Mouse (Mus musculus) liver, embryonic 12.5 days (tissue): ENCODE results near the gene Gm156. TPM values are rescaled to one million over a fixed set of nuclear protein-coding genes. Genes with fewer than 3 reads are reported as not detected.

ENCODE experiments used
- polyA plus RNA-seq: library from polyadenylated mRNA; unstranded; fragments of >200 nt; fragmentation: Nextera tagmentation; extraction: Ambion mirVana; gene quantifications from 2 replicates; pipeline ENCODE4 v1.2.1, GENCODE M21; 2016

The Gm156 gene
- polyA plus RNA-seq, 1 experiment from 2014 or later, result not detected

Other genes with a start within 250 kb of the Gm156 start
- gene Klre1, start 206.4 kb downstream of the Gm156 start, polyA plus RNA-seq, result not detected in 2 replicates
- 0.18 and 0.83 TPM in 2 replicates for gene Klrd1, start 192.5 kb downstream of the Gm156 start, polyA plus RNA-seq
- 0.16 and 0.21 TPM in 2 replicates for gene Klrk1, start 160.4 kb downstream of the Gm156 start, polyA plus RNA-seq
- gene Klrc3, start 140.9 kb downstream of the Gm156 start, polyA plus RNA-seq, result not detected in 2 replicates
- not detected in 2 replicates for gene Klrc2, start 123.6 kb downstream of the Gm156 start, polyA plus RNA-seq
- not detected in 2 replicates for gene Klrc1, start 105.3 kb downstream of the Gm156 start, polyA plus RNA-seq
- not detected in 2 replicates for gene Klri1, start 67.1 kb downstream of the Gm156 start, polyA plus RNA-seq
- 0.04 TPM in 1 of 2 replicates, not detected in the other for gene Klri2, start 43.8 kb downstream of the Gm156 start, polyA plus RNA-seq
- not detected in 2 replicates for gene Gm17631, start 78.4 kb upstream of the Gm156 start, polyA plus RNA-seq
- gene Klra17, start 92.4 kb upstream of the Gm156 start, polyA plus RNA-seq, result not detected in 2 replicates
- gene Klra5, start 133.4 kb upstream of the Gm156 start, polyA plus RNA-seq, result not detected in 2 replicates
- not detected in 2 replicates for gene Klra6, start 242.7 kb upstream of the Gm156 start, polyA plus RNA-seq